Mouse (Mus musculus): ENCODE measurements around the gene Minpp1. TPM values are rescaled to one million over a fixed set of nuclear protein-coding genes. Genes with fewer than 3 reads are reported as not detected.

Gene Minpp1
- 69.4 and 82.5 TPM in 2 replicates for polyA plus RNA-seq (2021; fragmentation: Nextera tagmentation)
- long read RNA-seq, experiment 1, transcript Minpp1-201 (5 exons, 2,613 nt), result major isoform, 268 of 284 reads
- long read RNA-seq, experiment 1, partial matches to known transcripts, result 11 of 284 reads
- long read RNA-seq, experiment 1, other reads (novel, unspliced or antisense), result 5 of 284 reads
- long read RNA-seq, experiment 2, transcript Minpp1-201 (5 exons, 2,613 nt), result major isoform, 861 of 891 reads
- long read RNA-seq, experiment 2, partial matches to known transcripts, result 4 of 891 reads
- long read RNA-seq, experiment 2, other reads (novel, unspliced or antisense), result 26 of 891 reads

DNA sequence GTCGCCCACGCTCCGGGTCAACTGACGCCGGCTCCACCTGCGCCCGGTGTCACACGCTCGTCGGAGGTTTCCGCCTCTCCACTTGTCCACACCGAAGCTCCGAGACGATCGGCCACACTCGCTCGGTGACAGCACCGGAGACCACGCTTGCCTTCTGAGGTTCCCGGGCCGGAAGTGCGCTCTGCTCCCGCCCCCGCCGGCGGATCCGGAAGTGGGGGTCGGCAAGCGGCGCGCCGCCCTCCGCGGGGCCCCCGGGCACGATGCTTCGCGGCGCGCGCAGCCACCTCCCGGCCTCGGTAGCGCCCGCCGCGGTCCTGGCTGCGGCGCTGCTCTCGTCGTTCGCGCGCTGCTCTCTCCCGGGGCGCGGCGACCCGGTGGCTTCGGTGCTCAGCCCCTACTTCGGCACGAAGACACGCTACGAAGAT, at the start of gene Minpp1:
Gene Minpp1, plus strand, starts transcription at position 89 of the 425 bp plus-strand sequence.

DNA sequence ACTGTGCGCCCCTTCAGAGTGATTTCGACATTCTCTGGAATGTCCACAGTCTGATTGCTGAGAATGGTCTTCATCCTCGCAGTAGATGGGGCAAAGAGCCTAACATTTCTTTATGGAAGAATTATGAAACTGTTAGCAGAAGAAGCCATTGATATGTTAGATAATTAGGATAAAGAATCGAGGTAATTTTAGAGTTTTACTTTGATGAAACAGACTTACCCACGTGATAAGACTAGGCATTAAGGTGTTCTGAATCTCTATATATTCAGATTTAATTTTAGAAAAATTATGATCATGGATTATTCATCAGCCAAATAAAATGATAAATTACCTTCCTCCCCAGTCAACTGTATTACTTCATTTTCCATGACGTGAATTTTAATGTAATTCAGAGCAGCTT, 19.1 kb upstream of the Minpp1 start, which contains the start of gene Rpl9-ps6:
Gene Rpl9-ps6, minus strand, starts transcription at position 101 of the 400 bp plus-strand sequence.

Other genes starting within 250 kb of the Minpp1 start
- gene Sgms1, start 96.1 kb upstream of the Minpp1 start, polyA plus RNA-seq (2021; fragmentation: Nextera tagmentation), result 20.4 and 20.9 TPM in 2 replicates
- 33.1 and 35.1 TPM in 2 replicates for gene Rpl9-ps6, start 19.2 kb upstream of the Minpp1 start, polyA plus RNA-seq (2021; fragmentation: Nextera tagmentation)
- gene Papss2, start 110.0 kb downstream of the Minpp1 start, polyA plus RNA-seq (2021; fragmentation: Nextera tagmentation), result 8.9 and 10.3 TPM in 2 replicates